Mouse (Mus musculus): Measurements from ENCODE around the gene Ephb3. TPM values are rescaled to one million over a fixed set of nuclear protein-coding genes. Genes with fewer than 3 reads are reported as not detected.

The Ephb3 gene
- polyA plus RNA-seq, 1 experiment from 2014 or later, result 17.6 TPM

GRCm38 (mm10) chr16:21256514-21257305 is 52.2 kb downstream of the Ephb3 start:
- ATAC-seq (replicated peaks; ENCODE audit: low FRiP score, low TSS enrichment, low read depth) (no peak), DNase-seq (ENCODE audit: low spot score) (no peak)
- no peaks in the 10 kb centered on the region for H3K27me3 ChIP-seq (replicated peaks; ENCODE audit: control insufficient read depth, insufficient read depth, low read length)
- no peak overlapping the region for H3K9ac ChIP-seq (ENCODE audit: low read length)
- H3K4me3 ChIP-seq (ENCODE audit: low read depth, low read length), result no peak overlapping the region
- WGBS, result 75% methylated on average over 12 of the region's 12 CpGs
- H3K4me1 ChIP-seq (replicated peaks; ENCODE audit: control insufficient read depth, insufficient read depth, low read length), result peaks cover 3% of the 10 kb centered on the region; the same call in 1 of the 2 replicates
- no peaks in the 10 kb centered on the region for H3K36me3 ChIP-seq (ENCODE audit: control insufficient read depth, insufficient read depth, low read length)
- no peak overlapping the region for H3K27ac ChIP-seq (ENCODE audit: low read depth)
- no peaks in the 10 kb centered on the region for H3K9me3 ChIP-seq (ENCODE audit: control insufficient read depth, low read length)
- no peak overlapping the region for H3K4me2 ChIP-seq (ENCODE audit: low read length)

GRCm38 (mm10) chr16:21265417-21265816 is 60.9 kb downstream of the Ephb3 start:
- Histone ChIP-seq H3K36me3 (ENCODE audit: control insufficient read depth, insufficient read depth, low read length) (no peaks in the 10 kb centered on the region), H3K27me3 (replicated peaks; ENCODE audit: control insufficient read depth, insufficient read depth, low read length) (no peaks in the 10 kb centered on the region), H3K4me1 (replicated peaks; ENCODE audit: control insufficient read depth, insufficient read depth, low read length) (no peaks in the 10 kb centered on the region), H3K9ac (ENCODE audit: low read length) (no peak overlapping the region), H3K4me2 (ENCODE audit: low read length) (no peak overlapping the region), H3K27ac (ENCODE audit: low read depth) (no peak overlapping the region), H3K4me3 (ENCODE audit: low read depth, low read length) (no peak overlapping the region), H3K9me3 (ENCODE audit: control insufficient read depth, low read length) (no peaks in the 10 kb centered on the region)
- ATAC-seq (replicated peaks; ENCODE audit: low FRiP score, low TSS enrichment, low read depth) (no peak), DNase-seq (ENCODE audit: low spot score) (no peak)
- WGBS, result 85% methylated on average over 7 of the region's 7 CpGs

GRCm38 (mm10) chr16:21269775-21270174 is 65.2 kb downstream of the Ephb3 start:
- H3K9ac ChIP-seq (ENCODE audit: low read length), result no peak overlapping the region
- peaks cover 23% of the 10 kb centered on the region for H3K4me1 ChIP-seq (replicated peaks; ENCODE audit: control insufficient read depth, insufficient read depth, low read length)
- no peak overlapping the region for H3K4me3 ChIP-seq (ENCODE audit: low read depth, low read length)
- no peaks in the 10 kb centered on the region for H3K9me3 ChIP-seq (ENCODE audit: control insufficient read depth, low read length)
- no peaks in the 10 kb centered on the region for H3K36me3 ChIP-seq (ENCODE audit: control insufficient read depth, insufficient read depth, low read length)
- ATAC-seq (replicated peaks; ENCODE audit: low FRiP score, low TSS enrichment, low read depth), result no peak
- H3K27me3 ChIP-seq (replicated peaks; ENCODE audit: control insufficient read depth, insufficient read depth, low read length), result no peaks in the 10 kb centered on the region
- H3K27ac ChIP-seq (ENCODE audit: low read depth), result no peak overlapping the region
- H3K4me2 ChIP-seq (ENCODE audit: low read length), result no peak overlapping the region
- WGBS, result 39% methylated on average over 8 of the region's 8 CpGs
- no peak for DNase-seq (ENCODE audit: low spot score)

- H3K27me3 ChIP-seq (replicated peaks; ENCODE audit: control insufficient read depth, insufficient read depth, low read length), result no peaks in the 10 kb centered on the region
- WGBS, result 53% methylated on average over 6 of the region's 6 CpGs
- peaks cover 23% of the 10 kb centered on the region for H3K4me1 ChIP-seq (replicated peaks; ENCODE audit: control insufficient read depth, insufficient read depth, low read length)
- no peak overlapping the region for H3K27ac ChIP-seq (ENCODE audit: low read depth)
- H3K9me3 ChIP-seq (ENCODE audit: control insufficient read depth, low read length), result no peaks in the 10 kb centered on the region
- H3K4me2 ChIP-seq (ENCODE audit: low read length), result no peak overlapping the region
- no peak overlapping the region for H3K9ac ChIP-seq (ENCODE audit: low read length)
- no peak for DNase-seq (ENCODE audit: low spot score)
- no peak overlapping the region for H3K4me3 ChIP-seq (ENCODE audit: low read depth, low read length)
- no peaks in the 10 kb centered on the region for H3K36me3 ChIP-seq (ENCODE audit: control insufficient read depth, insufficient read depth, low read length)
- ATAC-seq (replicated peaks; ENCODE audit: low FRiP score, low TSS enrichment, low read depth), result no peak
Measured at GRCm38 (mm10) chr16:21271773-21272247, 67.3 kb downstream of the Ephb3 start.

GRCm38 (mm10) chr16:21272748-21273147 is 68.2 kb downstream of the Ephb3 start:
- Histone ChIP-seq H3K4me1 (replicated peaks; ENCODE audit: control insufficient read depth, insufficient read depth, low read length) (peaks cover 23% of the 10 kb centered on the region), H3K4me2 (ENCODE audit: low read length) (no peak overlapping the region), H3K27me3 (replicated peaks; ENCODE audit: control insufficient read depth, insufficient read depth, low read length) (no peaks in the 10 kb centered on the region), H3K9me3 (ENCODE audit: control insufficient read depth, low read length) (no peaks in the 10 kb centered on the region), H3K9ac (ENCODE audit: low read length) (no peak overlapping the region), H3K27ac (ENCODE audit: low read depth) (no peak overlapping the region), H3K36me3 (ENCODE audit: control insufficient read depth, insufficient read depth, low read length) (no peaks in the 10 kb centered on the region), H3K4me3 (ENCODE audit: low read depth, low read length) (no peak overlapping the region)
- DNase-seq (ENCODE audit: low spot score), result no peak
- ATAC-seq (replicated peaks; ENCODE audit: low FRiP score, low TSS enrichment, low read depth), result no peak
- WGBS, result 64% methylated on average over 4 of the region's 4 CpGs

Small RNA genes within 50 kb of the gene (microRNA-seq; reads per million reads assigned to microRNA genes)
- not detected for gene Mir7680

Other genes starting within 250 kb of the Ephb3 start
- gene Teddm3, start 50.8 kb upstream of the Ephb3 start, polyA plus RNA-seq (2014; fragmentation: Nextera tagmentation; extraction: Ambion mirVana), result 0.27 TPM in 1 of 2 replicates, not detected in the other
- gene Vps8, start 218.4 kb downstream of the Ephb3 start, polyA plus RNA-seq (2014; fragmentation: Nextera tagmentation; extraction: Ambion mirVana), result 14.4 and 20.8 TPM in 2 replicates

All from intestine, embryonic 14.5 days (tissue).